Mouse (Mus musculus) lung, postnatal 0 days (tissue): ENCODE measurements around the gene Armc8.

Experiments used
- CTCF ChIP-seq: IDR thresholded peaks from 2 replicates; pipeline ENCODE4 v1.5.1; 2016; ENCODE audit warnings: antibody characterized with exemption, mild to moderate bottlenecking
- EP300 ChIP-seq: IDR thresholded peaks from 2 replicates; pipeline ENCODE4 v1.6.1; 2016; ENCODE audit warnings: antibody characterized with exemption, mild to moderate bottlenecking, control low read depth

DNA sequence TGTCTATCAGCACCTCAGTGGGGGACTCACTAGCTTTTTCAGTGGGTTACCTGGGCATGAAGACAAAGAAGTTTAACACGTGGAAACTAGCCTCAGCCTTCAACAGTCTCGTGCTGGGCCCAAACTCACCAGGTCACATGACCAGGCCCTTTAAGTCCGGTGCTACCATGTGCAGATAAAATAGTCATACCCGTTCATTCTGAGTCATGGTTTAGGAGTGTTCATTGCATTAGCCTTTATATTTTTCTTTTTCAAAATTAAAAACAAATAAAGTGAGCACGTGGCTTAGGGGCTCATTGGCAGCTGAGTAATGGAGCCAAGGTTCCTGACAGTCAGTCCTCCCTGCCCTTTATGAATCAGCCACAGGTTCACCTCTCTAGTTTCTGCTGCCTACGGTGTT lies 137.9 kb downstream of the Armc8 start:
- no peak for TF ChIP-seq CTCF
- no peak for TF ChIP-seq EP300
